In the genomic region with DNA sequence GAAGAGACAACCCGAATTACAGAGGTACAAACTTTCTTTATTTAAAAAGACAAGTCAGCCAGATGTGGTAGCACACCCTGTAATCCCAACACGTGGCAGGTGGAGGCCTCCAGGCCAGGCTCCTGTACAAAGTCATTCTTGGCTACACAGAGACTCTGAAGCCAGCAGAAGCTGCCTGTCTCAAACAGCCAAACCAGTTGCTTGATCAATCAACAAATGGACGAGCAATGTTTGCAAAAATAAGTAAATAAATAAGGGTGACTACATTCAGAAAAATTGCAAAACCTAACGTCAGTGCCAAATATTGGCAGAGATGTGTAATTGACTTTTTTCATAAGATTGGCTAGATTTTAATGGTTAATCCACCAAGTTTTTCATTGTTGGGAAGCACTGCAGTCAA, we compare ENCODE assay signal across 35 mouse cellular contexts.
"Had no signal": no experiment of that assay in that cellular context is flagged by ENCODE, and none has a peak within 500 bp of the region (broad histone marks: within the 10 kb centered on the region; RNA-seq: fewer than 3 reads in every experiment).

No protein-coding gene starts in this region.

- ATAC-seq: hindbrain, embryonic 16.5 days; hindbrain, postnatal 0 days; inflammation-experienced regulatory T-cells, adult 6 months; intestine, embryonic 15.5 days; intestine, embryonic 16.5 days; intestine, postnatal 0 days had no signal

- H3K27ac ChIP-seq: heart, embryonic 10.5 days; heart, embryonic 13.5 days; heart, embryonic 15.5 days; hindbrain, embryonic 10.5 days; hindbrain, embryonic 12.5 days; hindbrain, embryonic 13.5 days; hindbrain, embryonic 14.5 days; hindbrain, embryonic 15.5 days; hindbrain, postnatal 0 days; intestine, embryonic 15.5 days; kidney, embryonic 15.5 days; kidney, postnatal 0 days; layer of hippocampus, adult 2 months had no signal

- H3K9me3 ChIP-seq: heart, embryonic 10.5 days; heart, embryonic 12.5 days; heart, embryonic 13.5 days; heart, embryonic 15.5 days; hindbrain, embryonic 10.5 days; hindbrain, embryonic 12.5 days; hindbrain, embryonic 13.5 days; hindbrain, embryonic 15.5 days; intestine, embryonic 15.5 days; kidney, embryonic 15.5 days had no signal

- H3K4me1 ChIP-seq: heart, embryonic 10.5 days; intestine, embryonic 15.5 days had no signal

- DNase-seq: heart, postnatal 10 days; heart, postnatal 14 days; heart, postnatal 36 days; heart, postnatal 4 days; kidney, adult 11 months; kidney, adult 18-20 months; kidney, adult 2 months; kidney, adult 8-10 months; kidney, adult 9 months; kidney, postnatal 10 days; kidney, postnatal 14 days; kidney, postnatal 25 days; kidney, postnatal 36 days; kidney, postnatal 4 days; layer of hippocampus, adult 9-11 months; layer of hippocampus, postnatal 36 days had no signal

- H3K4me2 ChIP-seq: heart, embryonic 11.5 days; heart, embryonic 12.5 days; heart, embryonic 13.5 days; heart, embryonic 15.5 days; hindbrain, embryonic 12.5 days; hindbrain, embryonic 13.5 days; hindbrain, embryonic 14.5 days; hindbrain, embryonic 15.5 days; intestine, embryonic 15.5 days; kidney, embryonic 15.5 days had no signal

- H3K36me3 ChIP-seq: heart, embryonic 10.5 days; heart, embryonic 12.5 days; heart, embryonic 13.5 days; heart, embryonic 15.5 days; hindbrain, embryonic 10.5 days; hindbrain, embryonic 12.5 days; hindbrain, embryonic 13.5 days; hindbrain, embryonic 15.5 days; intestine, embryonic 15.5 days; kidney, embryonic 15.5 days had no signal

- H3K27me3 ChIP-seq: heart, embryonic 12.5 days; heart, embryonic 15.5 days; hindbrain, embryonic 12.5 days had no signal

- H3K4me3 ChIP-seq: heart, embryonic 10.5 days; heart, embryonic 12.5 days; heart, embryonic 13.5 days; heart, embryonic 15.5 days; hindbrain, embryonic 10.5 days; hindbrain, embryonic 12.5 days; hindbrain, embryonic 13.5 days; hindbrain, embryonic 15.5 days; intestine, embryonic 15.5 days; kidney, embryonic 15.5 days; layer of hippocampus, adult 2 months had no signal

- H3K9ac ChIP-seq: heart, embryonic 12.5 days; heart, embryonic 13.5 days; heart, embryonic 15.5 days; hindbrain, embryonic 12.5 days; hindbrain, embryonic 13.5 days; hindbrain, embryonic 14.5 days; hindbrain, embryonic 15.5 days; intestine, embryonic 15.5 days; kidney, embryonic 15.5 days had no signal
